Mouse (Mus musculus) c-Kit-positive CD71-positive TER-119-negative erythroid progenitor cells, embryonic 14.5 days (primary cell): ENCODE measurements around the gene Ibtk.

ENCODE experiments used
- DNase-seq: peaks from one replicate; pipeline ENCODE4 v3.0.0-alpha.2; 2013; ENCODE audit warnings: low read depth

Ibtk gene

GRCm38 (mm10) chr9:85701981-85702380, 47.2 kb downstream of the Ibtk start:
- no peak for DNase-seq

DNA sequence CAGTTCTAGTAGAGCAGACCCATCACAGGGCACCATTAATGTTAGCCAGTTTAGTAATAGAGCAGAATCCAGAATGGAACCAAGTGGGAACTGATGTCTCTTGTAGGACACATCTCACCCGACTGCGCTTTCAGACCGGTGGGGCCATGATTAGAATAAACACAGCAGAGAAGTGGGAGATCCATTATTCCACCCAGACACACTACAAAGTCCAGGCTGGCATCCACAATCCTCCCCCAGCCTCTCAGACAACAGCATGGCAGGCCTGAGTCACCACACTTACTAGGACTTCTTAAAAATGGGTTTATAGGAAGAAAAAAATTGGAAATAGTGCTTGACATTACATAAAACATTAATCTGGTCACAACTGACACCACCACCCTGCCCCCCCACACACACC, 53.5 kb downstream of the Ibtk start:
- DNase-seq: no peak

DNA sequence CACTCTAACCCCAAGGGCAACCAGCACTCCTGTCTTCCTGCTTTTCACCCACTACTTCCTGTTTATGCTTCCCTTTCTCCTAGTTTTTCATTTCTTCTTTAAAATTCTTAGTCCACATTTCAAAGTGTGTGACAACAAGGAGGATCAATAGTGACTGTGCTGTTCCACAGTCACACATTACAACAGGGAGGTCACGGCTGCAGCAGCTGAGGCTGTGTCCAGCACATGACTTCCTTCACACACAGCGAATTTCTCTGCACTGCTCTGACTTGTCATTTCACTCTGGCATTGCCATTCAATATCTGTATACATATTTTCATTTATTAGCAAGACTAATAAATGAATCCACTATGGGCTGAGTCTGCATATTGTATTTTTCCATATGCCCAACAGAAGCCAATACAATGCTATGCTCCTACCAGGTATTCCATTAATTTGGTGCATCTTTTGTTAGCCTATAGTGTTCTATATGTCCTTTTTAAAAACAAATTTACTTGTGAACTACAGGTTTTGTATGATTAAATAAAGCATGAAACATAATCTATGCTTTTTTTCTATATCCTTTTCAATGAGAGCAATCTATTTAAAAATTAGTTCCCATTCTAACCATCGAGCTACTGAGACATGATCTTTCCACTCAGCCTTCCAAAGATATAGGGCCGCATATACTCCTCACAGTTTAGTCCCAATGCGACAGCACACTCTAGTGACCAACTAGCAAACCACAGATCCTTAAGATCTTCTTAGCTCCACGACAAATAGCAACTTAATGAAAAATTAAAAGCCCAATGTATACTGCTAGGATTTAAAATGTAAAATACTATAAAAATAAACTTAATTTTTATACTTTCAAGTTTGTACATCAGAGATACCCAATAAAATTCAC, 55.7 kb downstream of the Ibtk start:
- DNase-seq: no peak

- DNase-seq: peak; percentile 17
Observed at GRCm38 (mm10) chr9:85685010-85685409, 64.1 kb downstream of the Ibtk start.

DNA sequence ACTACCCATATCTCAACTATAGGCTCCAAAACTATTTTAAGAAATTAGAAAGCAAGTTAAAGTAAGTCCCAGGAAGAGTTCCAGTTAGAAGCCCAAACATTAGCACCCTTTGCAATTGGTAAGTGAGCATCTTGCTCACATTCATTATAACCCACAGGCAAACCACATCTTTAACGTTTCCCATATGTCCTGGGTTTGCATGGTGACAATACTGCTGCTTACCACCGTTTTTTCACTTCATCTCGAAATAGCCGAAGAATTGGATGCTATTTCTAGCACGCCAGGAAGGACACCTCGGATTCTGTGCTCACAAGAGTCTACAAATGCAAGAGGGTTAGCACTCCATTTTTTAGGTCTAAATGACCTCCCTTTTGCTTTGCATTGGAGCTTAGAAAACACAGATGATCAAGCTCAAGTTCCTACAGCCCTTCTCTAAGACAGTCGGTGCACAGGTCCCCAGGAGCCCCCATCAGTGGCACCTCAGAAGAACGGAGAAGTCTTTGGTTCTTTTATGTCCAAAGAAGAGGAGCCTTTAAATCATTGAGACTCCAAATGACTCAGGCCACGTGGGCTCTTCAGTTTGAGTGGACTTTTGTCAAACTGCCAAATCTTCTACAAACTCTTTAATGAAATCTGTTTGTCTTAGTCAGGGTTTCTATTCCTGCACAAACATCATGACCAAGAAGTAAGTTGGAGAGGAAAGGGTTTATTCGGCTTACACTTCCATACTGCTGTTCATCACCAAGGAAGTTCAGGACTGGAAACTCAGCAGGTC, 73.8 kb downstream of the Ibtk start:
- DNase-seq: no peak

- DNase-seq: no peak
Observed at GRCm38 (mm10) chr9:85673907-85674481, 75.1 kb downstream of the Ibtk start.

GRCm38 (mm10) chr9:85671582-85672331, 77.4 kb downstream of the Ibtk start:
- DNase-seq: no peak

DNA sequence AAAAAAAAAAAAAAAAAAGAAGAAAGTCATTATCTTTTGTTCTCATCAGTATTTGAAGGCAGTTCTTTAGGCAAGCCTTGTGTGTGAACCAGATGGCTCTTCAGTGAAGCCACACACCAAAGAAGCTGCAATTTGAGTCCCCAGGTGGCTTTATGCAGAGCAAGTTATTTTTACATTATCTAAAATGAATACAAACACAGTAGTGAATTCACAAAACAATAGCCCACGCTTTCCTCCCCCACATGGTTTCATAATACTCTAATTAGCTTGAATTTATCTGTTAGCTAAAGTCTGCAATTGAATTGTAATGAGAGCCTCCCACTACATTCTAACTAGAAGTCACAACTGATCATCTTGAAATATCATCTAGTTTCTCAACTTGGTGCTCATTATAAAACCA, 84.8 kb downstream of the Ibtk start:
- DNase-seq: no peak

DNA sequence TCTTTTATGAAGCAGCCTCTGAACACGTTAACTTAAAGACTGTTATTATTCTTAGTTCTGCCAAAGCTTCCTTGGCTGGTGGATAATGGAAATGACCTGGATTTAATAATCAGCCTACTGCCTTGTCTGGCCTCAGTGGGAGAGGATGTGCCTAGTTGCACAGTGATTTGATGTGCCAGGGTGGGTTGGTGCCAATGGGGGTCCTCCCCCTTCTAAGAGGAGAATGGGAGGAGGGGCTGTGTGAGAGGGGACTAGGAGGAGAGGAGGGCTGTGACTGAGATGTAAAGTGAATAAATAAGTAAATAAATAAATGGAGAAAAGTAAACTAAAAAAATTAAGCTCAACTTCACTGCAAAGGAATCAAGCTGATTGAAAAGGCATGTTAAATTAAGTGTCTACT, 85.3 kb downstream of the Ibtk start:
- DNase-seq: no peak

GRCm38 (mm10) chr9:85663091-85663490, 86.0 kb downstream of the Ibtk start:
- DNase-seq: no peak

- DNase-seq: no peak
Observed at GRCm38 (mm10) chr9:85653401-85653800, 95.7 kb downstream of the Ibtk start.

DNA sequence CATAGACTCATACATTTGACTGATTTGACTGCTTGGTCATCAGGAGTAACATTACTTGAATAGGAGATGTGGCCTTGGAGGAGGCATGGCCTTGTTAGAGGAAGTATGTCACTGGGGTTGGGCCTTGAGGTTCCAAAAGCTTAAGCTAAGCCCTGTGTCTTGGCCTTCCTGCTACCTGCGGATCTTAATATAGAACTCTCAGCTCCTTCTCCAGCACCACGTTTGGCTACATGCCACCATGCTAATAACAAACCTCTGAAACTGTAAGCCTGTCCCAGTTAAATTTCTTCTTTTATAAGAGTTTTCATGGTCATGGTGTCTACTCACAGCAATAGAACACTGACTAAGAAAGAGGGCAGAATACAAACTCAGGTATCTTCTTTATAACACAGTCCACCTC, 110.9 kb downstream of the Ibtk start:
- no peak for DNase-seq
